Mouse (Mus musculus) common myeloid progenitor, adult 5-6 weeks (primary cell): ENCODE results near the gene Limd2. TPM values are rescaled to one million over a fixed set of nuclear protein-coding genes. Genes with fewer than 3 reads are reported as not detected.
A peak's percentile ranks its signal among the peaks of the same experiment; 100 is the strongest.
"Not testable (repeated sequence)": the region's sequence is repeated elsewhere in the genome, so short reads cannot be mapped to it uniquely, and the experiment has no call there.

Experiments used
- ATAC-seq: replicated peaks from 2 replicates; pipeline ENCODE4 v1.8.0; 2016; ENCODE audit warnings: low read depth, mild to moderate bottlenecking, moderate TSS enrichment, inconsistent platforms; ENCODE audit not compliant: poor library complexity, severe bottlenecking
- total RNA-seq: library from RNA; stranded (forward); fragments of 200-1000, 187-1606 nt; gene quantifications from 2 replicates; pipeline ENCODE4 v1.2.3, GENCODE M21; 2017

Gene Limd2
- 22.7 and 26.6 TPM in 2 replicates for total RNA-seq

DNA sequence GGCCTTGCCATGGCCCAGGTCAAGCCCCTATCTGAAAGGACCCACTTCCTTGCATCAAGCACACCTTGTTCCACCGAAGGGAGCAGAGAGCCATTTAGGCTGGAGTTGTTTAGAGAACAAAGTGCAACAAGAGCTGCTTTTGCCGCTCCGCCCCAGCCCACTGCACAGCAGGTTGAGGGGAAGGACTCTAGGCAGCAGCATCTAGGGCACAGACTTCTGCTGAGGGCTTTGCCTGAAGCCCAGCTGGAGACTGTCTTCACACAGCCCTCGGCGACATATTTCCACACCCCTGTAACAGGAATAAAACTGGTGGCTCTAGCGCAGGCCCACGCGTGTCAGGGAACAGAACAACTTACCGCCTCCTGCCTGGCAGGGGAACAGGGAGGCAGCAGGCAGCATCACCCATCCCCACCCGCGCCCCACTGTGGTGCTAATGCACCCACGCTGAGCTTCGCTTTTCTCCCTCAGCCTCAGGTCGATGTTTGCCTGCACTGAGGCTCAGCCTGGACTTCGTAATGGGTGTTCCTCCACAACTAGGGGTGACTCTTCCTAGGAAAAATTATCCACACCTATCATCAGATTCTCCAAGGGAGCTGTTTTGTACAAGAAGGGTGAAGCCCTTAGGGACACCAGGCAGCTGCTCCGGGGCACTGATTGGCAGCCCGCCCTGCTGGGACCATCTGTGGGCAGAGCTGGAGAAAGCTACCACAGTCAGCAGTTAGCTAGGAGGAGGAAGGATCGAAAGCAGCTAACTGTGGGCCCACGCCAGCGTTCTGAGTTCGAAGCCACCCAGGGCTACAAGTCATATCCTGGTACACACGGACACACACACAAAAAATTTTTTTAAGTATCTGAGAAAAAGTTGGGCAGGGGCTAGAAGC, at the start of gene Limd2, which contains the start of gene Gm10840:
Limd2 (minus strand) TSS at position 20 of the 881 bp plus-strand sequence.
Gm10840 (plus strand) TSS at position 10 of the 881 bp plus-strand sequence.
- ATAC-seq: peak; percentile 23

DNA sequence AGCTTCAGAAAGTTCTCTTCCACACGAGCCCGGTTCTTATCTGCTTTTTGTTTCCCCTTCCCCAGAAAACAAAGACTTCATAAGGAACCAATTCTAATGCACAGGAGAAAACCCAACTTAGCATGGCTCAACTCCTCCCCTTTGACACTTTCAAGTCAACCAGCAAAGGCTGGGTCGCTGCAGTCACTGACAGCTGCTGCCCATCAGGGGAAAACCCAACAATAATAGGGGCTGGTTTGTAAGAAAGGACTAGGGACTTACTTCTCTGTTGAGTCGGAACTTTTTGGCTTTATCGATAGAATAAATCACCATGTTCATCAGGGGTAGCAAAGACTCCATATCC, 41.4 kb upstream of the Limd2 start, which contains the start of gene Strada:
Strada (minus strand) TSS at position 46 of the 343 bp plus-strand sequence.
- 0 out of 2 replicates have a peak, but pooled peaks have one; percentile 13 for ATAC-seq

DNA sequence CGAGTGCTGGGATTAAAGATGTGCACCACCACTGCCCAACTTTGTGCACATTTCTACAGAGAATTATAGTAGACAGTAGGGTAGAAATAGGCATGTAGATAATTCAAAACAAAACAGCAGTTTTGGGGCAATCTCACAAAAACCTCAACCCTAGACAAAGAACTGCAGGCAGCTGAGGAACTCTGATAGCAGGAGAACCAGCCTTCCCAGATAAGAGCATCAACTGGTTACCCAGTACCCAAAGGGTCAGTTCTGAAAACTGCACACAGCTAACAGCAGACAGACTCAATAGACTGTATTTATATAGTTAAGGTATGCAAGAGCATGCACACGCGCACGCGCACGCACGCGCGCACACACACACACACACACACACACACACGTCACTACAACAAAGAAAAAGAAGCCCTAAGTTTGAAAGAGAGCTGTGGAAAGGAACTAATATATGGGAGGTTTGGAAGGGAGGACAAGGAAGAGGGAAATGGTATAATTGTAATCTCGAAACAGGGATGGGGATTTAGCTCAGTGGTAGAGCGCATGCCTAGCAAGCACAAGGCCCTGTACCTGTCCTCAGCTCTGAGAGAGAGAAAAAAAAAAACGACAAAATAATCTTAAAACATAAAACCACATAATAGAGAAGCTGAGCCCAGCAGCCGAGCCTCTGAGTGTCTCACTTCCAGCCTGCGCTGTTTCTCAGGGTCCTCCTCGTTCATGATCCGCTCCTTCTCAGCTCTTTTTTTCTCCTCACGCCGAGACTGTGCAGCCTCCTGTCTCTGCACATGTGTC, 40.9 kb upstream of the Limd2 start:
- ATAC-seq: peak; percentile 48

DNA sequence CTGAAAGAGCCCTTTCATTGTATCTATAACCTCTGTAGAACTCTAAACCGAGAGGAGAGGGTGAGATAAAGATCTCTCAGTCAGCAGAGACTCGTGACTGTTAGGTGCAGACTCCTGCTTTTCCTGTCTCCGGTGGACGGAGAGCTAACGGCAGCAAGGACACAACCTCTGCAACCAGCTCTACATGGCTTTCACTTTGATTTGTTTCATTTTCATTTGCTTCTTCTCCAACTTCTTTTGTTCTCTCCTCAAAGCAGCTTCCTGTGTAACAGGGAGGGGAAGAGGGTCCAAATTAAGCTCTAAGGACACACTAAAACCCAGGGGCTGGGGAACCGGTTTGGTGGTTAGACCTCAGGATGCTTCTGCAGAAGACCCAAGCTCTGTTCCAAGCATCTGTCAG, 40.1 kb upstream of the Limd2 start:
- peak; percentile 15; the same call in 1 of the 2 replicates for ATAC-seq

DNA sequence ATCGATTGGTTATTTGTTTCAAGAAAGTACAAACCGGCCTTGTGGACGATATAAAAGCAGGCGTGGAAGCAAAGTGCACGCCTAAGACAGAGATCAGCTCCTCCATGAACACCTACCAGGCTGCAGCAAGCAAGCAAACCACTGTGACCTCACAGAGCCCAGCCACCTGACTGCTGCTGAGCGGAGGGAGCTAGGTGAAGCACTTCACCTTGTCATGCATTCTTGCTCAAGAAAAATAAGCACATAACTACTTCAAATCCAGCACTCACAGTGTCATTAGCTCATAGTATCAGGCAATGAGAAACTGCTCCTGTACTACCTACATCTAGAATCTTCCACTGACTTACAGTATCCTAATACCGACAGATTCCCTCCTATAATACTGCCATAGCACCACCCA, 39.3 kb upstream of the Limd2 start:
- not testable (repeated sequence) for ATAC-seq

DNA sequence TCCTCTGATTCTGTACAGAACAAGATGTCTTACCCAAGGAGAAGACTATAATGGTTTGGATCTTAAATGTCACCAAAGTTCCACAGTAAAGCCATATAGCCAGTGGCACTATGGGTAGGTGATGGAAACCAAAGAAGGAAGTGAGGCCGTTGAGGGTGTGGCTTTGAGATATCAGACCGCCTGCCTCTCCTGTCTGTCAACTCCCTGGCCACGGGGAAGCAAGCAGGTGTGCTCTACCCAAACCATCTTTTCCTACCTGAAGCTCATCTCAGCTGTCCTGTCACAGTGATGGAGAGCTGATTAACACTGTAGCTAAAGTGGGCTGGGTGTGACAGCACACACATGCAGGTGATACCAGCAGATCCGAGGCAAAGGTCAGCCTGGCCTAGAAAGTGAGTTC, 37.6 kb upstream of the Limd2 start:
- no peak for ATAC-seq

DNA sequence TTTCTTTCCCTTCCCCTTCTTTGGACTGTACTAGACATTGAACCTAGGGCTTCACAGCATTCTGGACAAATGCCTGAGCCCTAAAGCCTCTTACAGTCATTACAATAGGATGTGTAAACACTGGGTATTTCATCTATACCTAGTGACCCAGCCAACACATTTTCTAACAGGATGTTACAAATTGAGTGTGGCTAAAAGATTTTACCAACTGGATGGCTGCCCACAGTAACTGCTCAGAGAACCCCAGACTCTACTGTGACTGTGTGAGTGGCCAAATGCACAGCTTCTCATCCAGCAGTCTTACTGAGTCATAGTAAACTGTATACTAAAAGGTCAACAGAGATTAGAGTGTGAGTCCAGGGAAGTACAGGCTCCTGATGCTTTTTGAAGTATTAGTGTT, 34.7 kb upstream of the Limd2 start:
- no peak for ATAC-seq

DNA sequence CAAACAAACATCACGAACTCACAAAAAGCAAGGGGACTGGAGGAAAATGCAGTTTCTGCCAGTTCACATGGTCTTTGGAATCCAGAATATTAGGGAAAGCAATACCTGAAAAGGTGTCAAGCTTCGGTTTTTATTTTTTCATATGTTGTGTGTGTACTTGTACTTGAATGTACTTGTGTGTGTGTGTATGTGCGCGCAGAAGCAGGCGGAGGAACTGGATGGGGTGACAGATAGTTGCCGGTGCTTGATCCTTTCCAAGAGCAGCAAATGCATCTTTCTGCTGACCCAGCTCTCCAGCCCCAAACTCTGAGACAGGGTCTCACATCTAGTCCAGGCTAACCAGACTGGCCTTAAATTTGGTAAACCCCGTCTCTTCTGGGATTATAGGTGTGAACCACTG, 34.2 kb upstream of the Limd2 start:
- ATAC-seq: no peak

DNA sequence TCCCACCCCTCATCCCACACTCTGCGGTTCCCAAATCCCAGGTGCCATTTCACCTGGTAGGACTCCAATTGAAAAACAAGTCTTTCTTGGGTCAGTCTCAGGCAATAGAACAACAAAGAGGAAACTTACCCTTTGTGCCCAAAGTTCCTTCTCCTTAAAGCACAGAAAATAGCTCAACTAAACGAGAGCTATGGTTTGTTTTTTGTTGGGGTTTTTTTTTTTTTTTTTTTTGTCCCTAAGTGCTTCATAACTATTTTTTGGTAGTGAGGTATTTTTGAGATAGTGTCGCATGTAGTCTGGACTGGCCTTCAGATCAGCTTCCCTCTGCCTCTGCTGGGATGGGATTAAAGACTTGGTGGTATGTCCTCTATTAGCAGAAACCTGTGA, 33.5 kb upstream of the Limd2 start:
- no peak for ATAC-seq

DNA sequence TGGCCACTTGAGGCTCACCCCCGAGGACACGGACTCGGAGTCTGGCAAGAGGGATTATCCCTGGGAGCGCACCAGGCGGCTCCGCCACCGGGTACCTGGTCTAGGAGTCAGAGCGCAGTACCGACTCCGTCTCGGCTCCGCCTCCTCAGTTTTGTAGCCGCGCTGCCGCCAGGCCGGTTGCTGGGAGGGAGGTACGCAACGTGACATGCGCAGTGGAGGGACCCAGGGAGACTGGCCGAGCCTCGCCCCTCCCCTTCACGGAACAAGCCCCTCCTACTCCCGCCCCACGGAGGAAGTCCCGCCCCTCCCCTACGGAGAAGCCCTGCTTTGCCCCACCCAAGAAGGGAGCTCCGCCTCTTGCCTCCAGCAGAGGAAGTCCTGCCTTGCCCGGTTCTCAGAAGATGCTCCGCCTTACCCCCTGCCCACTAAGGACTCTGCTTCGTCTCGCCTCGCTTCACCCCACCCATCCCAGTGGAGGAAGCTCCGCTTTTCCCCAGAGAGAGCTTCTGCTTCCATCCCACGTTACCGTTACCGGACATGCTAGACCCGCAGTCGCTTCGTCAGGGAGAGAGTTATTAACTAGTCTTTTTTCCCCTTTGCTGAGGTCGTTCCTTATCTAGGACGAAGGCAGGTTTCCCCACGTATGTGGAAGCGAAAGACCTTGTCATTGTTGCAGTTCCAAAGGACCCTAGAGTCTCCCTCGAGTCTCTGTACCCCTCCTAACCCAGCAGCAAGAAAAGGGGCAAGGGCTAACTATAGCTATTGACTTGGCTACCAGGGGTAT, 32.9 kb upstream of the Limd2 start:
- peak; percentile 93 for ATAC-seq

DNA sequence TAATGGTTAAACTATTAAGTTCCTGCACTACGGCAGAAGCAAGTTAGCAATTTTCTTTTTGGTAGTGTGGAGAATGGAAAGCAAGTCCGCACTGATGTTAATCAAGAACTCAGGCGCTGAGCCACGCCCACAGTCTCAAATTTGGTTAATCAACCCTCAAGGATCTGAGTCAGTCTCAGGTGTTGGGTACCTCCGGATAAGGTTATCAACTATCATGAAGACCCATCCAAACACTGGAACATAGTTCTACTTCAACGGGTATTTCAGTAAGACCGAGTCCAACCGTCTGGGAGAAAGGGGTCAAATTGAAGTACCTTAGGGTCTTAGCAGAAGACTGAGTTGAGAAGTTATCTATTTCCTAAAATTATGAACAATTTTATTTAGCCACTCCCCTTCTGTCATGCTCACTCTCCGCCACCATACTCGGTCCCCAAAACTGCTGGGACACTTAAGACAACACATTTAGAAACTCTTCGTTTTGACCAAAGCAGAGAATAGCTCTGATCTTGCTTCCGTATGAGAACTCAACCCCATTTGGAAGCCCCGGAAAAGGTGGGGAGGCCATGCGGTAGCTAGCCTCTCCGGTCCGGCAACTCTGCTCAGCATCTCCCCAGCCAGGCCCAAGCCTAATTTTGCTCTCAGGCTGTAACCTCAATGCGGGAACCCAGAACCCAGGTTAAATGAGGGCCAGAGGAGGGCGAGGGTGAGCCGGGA, 32.2 kb upstream of the Limd2 start:
- ATAC-seq: peak; percentile 27

DNA sequence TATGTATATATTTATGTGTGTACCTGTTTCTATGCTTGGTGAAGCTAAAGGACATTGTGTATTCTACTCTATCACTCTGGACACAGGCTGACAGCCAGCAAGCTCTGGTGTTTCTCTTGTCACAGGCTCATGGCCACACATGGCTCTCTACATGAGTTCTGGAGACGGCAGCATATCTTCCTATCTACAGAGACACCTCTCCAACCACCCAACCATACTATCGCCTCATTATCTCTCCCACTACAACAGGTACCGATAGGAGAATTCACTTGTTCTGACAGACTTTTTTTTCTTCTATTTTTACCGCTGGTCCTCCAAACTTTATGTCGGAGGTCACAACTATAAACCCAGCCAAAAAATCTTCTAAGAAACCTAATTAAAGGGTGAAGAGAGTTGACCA, 31.6 kb upstream of the Limd2 start:
- no peak for ATAC-seq

DNA sequence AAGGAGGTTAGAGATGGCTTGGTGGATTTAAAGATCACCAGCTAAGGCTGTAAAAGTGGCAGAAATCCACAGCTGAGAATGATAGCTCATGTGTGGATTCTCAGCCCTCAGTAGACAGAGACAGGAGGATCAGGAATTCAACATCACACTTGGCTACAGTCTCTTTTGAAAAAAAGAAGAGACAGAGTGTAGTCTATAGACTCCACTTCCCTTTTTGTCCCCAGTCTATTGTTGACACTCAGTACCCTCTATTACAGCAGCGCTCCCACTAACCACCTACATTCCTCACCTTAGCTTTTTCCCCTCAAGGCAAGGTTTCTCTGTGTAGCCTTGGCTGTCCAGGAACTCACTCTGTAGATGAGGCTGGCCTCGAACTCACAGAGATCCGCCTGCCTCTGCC, 31.1 kb upstream of the Limd2 start:
- ATAC-seq: no peak

DNA sequence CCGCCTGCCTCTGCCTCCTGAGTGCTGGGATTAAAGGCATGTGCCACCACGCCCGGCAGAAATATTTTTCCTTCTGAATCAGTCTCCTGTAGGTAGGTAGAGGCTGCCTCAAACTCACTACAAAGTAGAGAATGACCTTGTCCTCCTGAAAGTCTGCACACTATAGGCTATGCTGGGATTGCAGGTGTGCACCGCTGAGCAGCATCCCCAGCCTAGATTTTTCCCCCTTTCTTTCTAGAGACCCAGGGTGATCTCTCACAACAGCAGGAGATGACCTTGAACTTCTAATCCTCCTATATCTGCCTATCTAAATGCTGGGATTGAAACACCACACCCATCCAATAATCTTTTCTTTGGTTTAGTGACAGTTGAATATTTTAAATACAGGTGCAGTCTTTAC, 26.7 kb upstream of the Limd2 start:
- no peak for ATAC-seq

DNA sequence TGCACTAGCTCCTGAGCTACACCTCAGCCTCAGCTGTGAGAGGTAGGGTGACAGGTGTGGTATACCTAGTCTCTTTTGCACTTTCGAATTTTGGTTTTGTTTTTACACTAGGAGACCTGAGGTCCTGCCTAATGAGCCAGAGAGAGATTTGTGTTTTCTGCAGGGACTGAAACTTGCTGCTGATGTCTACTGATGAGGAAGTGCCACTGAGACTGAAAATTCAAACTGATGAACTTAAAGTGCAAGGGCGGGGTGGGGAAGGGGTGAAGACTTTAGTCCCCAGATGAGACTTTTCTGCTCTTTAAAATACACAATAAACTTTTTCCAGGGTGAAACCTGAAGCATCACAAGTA, 19.8 kb upstream of the Limd2 start:
- no peak for ATAC-seq

DNA sequence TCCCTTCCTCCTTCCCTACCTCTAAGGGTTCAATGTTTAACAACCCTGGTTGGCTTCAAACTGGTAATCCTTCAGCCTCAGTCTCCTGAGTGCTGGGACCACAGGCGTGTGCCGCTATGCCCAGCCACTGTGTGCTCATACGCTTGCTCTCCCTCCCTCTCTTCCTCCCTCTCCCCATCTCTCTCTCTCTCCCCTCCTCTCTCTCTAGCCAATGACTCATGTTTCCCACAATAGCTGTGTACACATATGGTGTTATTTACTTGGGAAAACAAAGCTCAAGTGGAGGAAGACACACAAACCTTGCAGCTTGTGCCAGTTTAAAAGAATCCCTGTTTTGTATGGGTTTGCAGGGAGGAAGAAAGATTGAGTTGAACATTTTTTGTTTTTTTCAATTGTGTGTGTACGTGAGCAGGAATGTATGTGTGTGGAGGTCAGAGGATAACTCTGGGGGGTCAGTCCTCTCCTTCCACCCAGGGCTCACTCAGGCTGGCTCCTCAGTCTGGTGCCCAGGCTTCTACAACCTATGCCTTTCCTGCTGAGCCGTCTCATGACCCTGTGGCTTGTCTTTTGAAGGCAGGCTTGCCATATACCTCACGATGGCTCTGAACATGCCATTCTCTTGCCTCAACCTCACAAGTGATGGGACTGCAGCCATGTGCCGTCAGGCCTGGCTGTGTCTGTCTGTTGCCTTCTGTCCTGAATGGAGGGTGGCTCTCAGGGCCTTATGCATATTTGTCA, 19.2 kb upstream of the Limd2 start:
- no peak for ATAC-seq

DNA sequence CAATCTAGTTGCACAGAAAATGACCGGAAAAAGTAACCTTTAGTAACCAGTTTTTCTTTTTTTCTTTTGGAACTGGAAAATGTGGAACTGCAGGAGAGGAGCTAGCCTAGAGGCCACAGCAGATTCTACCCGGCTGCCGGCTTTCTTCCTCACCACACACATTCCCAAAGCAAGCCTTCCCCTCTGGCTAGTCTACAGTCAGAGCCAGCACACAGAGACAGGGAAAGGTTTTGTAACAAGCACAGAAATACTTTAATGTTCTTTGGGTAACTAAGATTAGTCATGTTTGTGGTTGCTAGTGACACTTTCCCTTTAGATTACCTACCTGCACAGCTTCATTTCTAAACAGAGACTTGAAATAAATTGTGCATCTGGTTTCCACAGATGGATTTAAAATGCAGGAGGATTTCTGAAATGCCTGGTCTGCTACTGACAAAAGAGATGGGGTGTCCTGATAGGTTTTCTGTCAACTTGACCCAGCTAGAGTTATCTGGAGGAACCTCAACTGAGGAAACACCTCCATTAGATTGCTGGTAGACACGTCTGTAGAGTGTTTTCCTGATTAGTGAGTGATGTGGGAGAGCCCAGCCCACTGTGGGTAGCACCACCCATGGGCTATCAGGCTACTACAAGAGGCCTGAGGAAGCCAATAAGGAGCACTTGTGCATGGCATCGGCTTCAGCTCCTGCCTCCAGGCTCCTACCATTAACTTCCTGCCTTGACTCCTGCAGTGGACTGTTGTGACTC, 17.5 kb upstream of the Limd2 start:
- peak; percentile 54; the same call in 1 of the 2 replicates for ATAC-seq

DNA sequence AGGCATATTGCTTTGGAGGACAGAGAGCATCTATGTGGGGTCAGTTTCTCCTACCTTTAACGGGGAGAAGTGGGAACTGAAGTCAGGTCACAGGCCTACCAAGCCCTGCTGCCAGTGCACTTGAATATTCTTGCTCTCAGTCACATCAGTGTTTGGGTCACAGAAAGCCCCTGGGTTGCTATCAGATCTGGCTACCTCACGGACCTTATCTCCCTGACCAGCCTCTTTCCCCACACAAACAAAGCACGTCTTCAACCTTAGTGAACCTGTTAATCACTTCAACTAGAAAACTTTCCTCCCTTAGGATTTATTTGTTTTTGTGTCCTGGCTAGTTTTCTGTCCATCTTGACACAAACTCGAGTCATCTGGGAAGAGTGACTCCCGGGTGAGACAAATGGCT, 15.7 kb upstream of the Limd2 start:
- ATAC-seq: no peak
